Mouse (Mus musculus): ENCODE data around the gene Polr2a. TPM values are rescaled to one million over a fixed set of nuclear protein-coding genes. Genes with fewer than 3 reads are reported as not detected.

Gene Polr2a
- polyA plus RNA-seq, 1 experiment = 65.1 TPM

GRCm38 (mm10) chr11:69766126-69766609 lies 7.7 kb upstream of the Polr2a start:
- TF ChIP-seq GATA1 (IDR thresholded peaks at IDR 0.05; ENCODE audit: low read length) = no peak

- TF ChIP-seq GATA1 (IDR thresholded peaks at IDR 0.05; ENCODE audit: low read length) = no peak
Measured at GRCm38 (mm10) chr11:69765221-69766125, 7.0 kb upstream of the Polr2a start, which contains the start of gene Zbtb4. Gene Zbtb4, plus strand, starts transcription at chr11:69765912.

GRCm38 (mm10) chr11:69763551-69763950 lies 5.1 kb upstream of the Polr2a start:
- no peak for TF ChIP-seq GATA1 (IDR thresholded peaks at IDR 0.05; ENCODE audit: low read length)

GRCm38 (mm10) chr11:69761868-69762267 lies 3.4 kb upstream of the Polr2a start, which contains the start of gene Slc35g3:
Gene Slc35g3, minus strand, starts transcription at chr11:69761968.
- no peak for TF ChIP-seq GATA1 (IDR thresholded peaks at IDR 0.05; ENCODE audit: low read length)

GRCm38 (mm10) chr11:69760901-69761200 lies 2.4 kb upstream of the Polr2a start:
- no peak for TF ChIP-seq GATA1 (IDR thresholded peaks at IDR 0.05; ENCODE audit: low read length)

GRCm38 (mm10) chr11:69760160-69760900 lies 1.9 kb upstream of the Polr2a start:
- no peak for TF ChIP-seq GATA1 (IDR thresholded peaks at IDR 0.05; ENCODE audit: low read length)

- no peak for TF ChIP-seq GATA1 (IDR thresholded peaks at IDR 0.05; ENCODE audit: low read length)
Measured at GRCm38 (mm10) chr11:69758971-69759721, 709 bp upstream of the Polr2a start.

- no peak for TF ChIP-seq GATA1 (IDR thresholded peaks at IDR 0.05; ENCODE audit: low read length)
Measured at GRCm38 (mm10) chr11:69758090-69758456, 364 bp downstream of the Polr2a start.

- no peak for TF ChIP-seq GATA1 (IDR thresholded peaks at IDR 0.05; ENCODE audit: low read length)
Measured at GRCm38 (mm10) chr11:69757303-69758089, 941 bp downstream of the Polr2a start.

GRCm38 (mm10) chr11:69754701-69755100 lies 3.7 kb downstream of the Polr2a start:
- TF ChIP-seq GATA1 (IDR thresholded peaks at IDR 0.05; ENCODE audit: low read length) = no peak

- no peak for TF ChIP-seq GATA1 (IDR thresholded peaks at IDR 0.05; ENCODE audit: low read length)
Measured at GRCm38 (mm10) chr11:69754233-69754632, 4.2 kb downstream of the Polr2a start.

- no peak for TF ChIP-seq GATA1 (IDR thresholded peaks at IDR 0.05; ENCODE audit: low read length)
Measured at GRCm38 (mm10) chr11:69752686-69753085, 5.8 kb downstream of the Polr2a start.

- peak; percentile 66 for TF ChIP-seq GATA1 (IDR thresholded peaks at IDR 0.05; ENCODE audit: low read length)
Measured at GRCm38 (mm10) chr11:69751635-69752034, 6.8 kb downstream of the Polr2a start.

- TF ChIP-seq GATA1 (IDR thresholded peaks at IDR 0.05; ENCODE audit: low read length) = no peak
Measured at GRCm38 (mm10) chr11:69729063-69729462, 29.4 kb downstream of the Polr2a start.

- TF ChIP-seq GATA1 (IDR thresholded peaks at IDR 0.05; ENCODE audit: low read length) = no peak
Measured at GRCm38 (mm10) chr11:69725951-69726350, 32.5 kb downstream of the Polr2a start.
